Mouse (Mus musculus) right cerebral cortex, postnatal 25 days (tissue): ENCODE results near the gene Sox6.
A peak's percentile ranks its signal among the peaks of the same experiment; 100 is the strongest.
"Not testable (repeated sequence)": the region's sequence is repeated elsewhere in the genome, so short reads cannot be mapped to it uniquely, and the experiment has no call there.

Experiments used
- DNase-seq: peaks from one replicate; pipeline ENCODE4 v3.0.0; 2022

Gene Sox6

GRCm38 (mm10) chr7:115628766-115629165 is 409.8 kb downstream of the Sox6 start:
- no peak for DNase-seq

GRCm38 (mm10) chr7:115625956-115626355 is 412.6 kb downstream of the Sox6 start:
- DNase-seq: no peak

- peak; percentile 26 for DNase-seq
Observed at GRCm38 (mm10) chr7:115624907-115625552, 413.6 kb downstream of the Sox6 start.

GRCm38 (mm10) chr7:115624451-115624850 is 414.1 kb downstream of the Sox6 start:
- DNase-seq: no peak

- DNase-seq: no peak
Observed at GRCm38 (mm10) chr7:115615697-115616237, 422.8 kb downstream of the Sox6 start.

GRCm38 (mm10) chr7:115607485-115607884 is 431.1 kb downstream of the Sox6 start:
- DNase-seq: no peak

- DNase-seq: not testable (repeated sequence)
Observed at GRCm38 (mm10) chr7:115606125-115606524, 432.5 kb downstream of the Sox6 start.

GRCm38 (mm10) chr7:115604883-115605282 is 433.7 kb downstream of the Sox6 start:
- DNase-seq: no peak

- peak; percentile 38 for DNase-seq
Observed at GRCm38 (mm10) chr7:115597376-115597775, 441.2 kb downstream of the Sox6 start.

GRCm38 (mm10) chr7:115580461-115580860 is 458.1 kb downstream of the Sox6 start:
- no peak for DNase-seq

- DNase-seq: no peak
Observed at GRCm38 (mm10) chr7:115579826-115580225, 458.8 kb downstream of the Sox6 start.

- no peak for DNase-seq
Observed at GRCm38 (mm10) chr7:115576387-115576786, 462.2 kb downstream of the Sox6 start.

GRCm38 (mm10) chr7:115574834-115575233 is 463.8 kb downstream of the Sox6 start:
- no peak for DNase-seq

- peak; percentile 6 for DNase-seq
Observed at GRCm38 (mm10) chr7:115568821-115569240, 469.8 kb downstream of the Sox6 start.

- no peak for DNase-seq
Observed at GRCm38 (mm10) chr7:115568301-115568700, 470.3 kb downstream of the Sox6 start.

- no peak for DNase-seq
Observed at GRCm38 (mm10) chr7:115566818-115567217, 471.8 kb downstream of the Sox6 start.

GRCm38 (mm10) chr7:115565060-115565426 is 473.6 kb downstream of the Sox6 start:
- DNase-seq: no peak

- DNase-seq: no peak
Observed at GRCm38 (mm10) chr7:115564359-115565059, 474.1 kb downstream of the Sox6 start.

- no peak for DNase-seq
Observed at GRCm38 (mm10) chr7:115556677-115557076, 481.9 kb downstream of the Sox6 start.

- DNase-seq: no peak
Observed at GRCm38 (mm10) chr7:115550197-115550804, 488.3 kb downstream of the Sox6 start.

GRCm38 (mm10) chr7:115549670-115550069 is 488.9 kb downstream of the Sox6 start:
- DNase-seq: no peak

GRCm38 (mm10) chr7:115545585-115546374 is 492.8 kb downstream of the Sox6 start:
- DNase-seq: no peak

- DNase-seq: no peak
Observed at GRCm38 (mm10) chr7:115543596-115543995, 495.0 kb downstream of the Sox6 start.
